Mouse (Mus musculus): ENCODE measurements around the gene Tbc1d2b. TPM values are rescaled to one million over a fixed set of nuclear protein-coding genes. Genes with fewer than 3 reads are reported as not detected.

Gene Tbc1d2b
- 53.9 TPM for polyA plus RNA-seq (2017; shearing (Covaris generic))

GRCm38 (mm10) chr9:90270193-90270943, at the start of gene Tbc1d2b:
Gene Tbc1d2b, minus strand, starts transcription at chr9:90270804.

GRCm38 (mm10) chr9:90162926-90163748, 107.5 kb downstream of the Tbc1d2b start, which contains the start of gene Adamts7:
Gene Adamts7, plus strand, starts transcription at chr9:90163069.

Other genes starting within 250 kb of the Tbc1d2b start
- 4.3 TPM for gene Ctsh, start 216.7 kb downstream of the Tbc1d2b start, polyA plus RNA-seq (2017; shearing (Covaris generic))
- 325 TPM for gene Morf4l1, start 156.0 kb downstream of the Tbc1d2b start, polyA plus RNA-seq (2017; shearing (Covaris generic))
- gene Adamts7, start 107.7 kb downstream of the Tbc1d2b start, polyA plus RNA-seq (2017; shearing (Covaris generic)): not detected

Measured in CD4-positive, CD25-positive, alpha-beta regulatory T cell (primary cell).